Mouse (Mus musculus) thymus, postnatal 4 days (tissue): ENCODE data around the gene Clptm1.
"Not testable (repeated sequence)": the region's sequence is repeated elsewhere in the genome, so short reads cannot be mapped to it uniquely, and the experiment has no call there.

Source experiments
- DNase-seq: peaks from one replicate; pipeline ENCODE4 v3.0.0; 2021

The Clptm1 gene

DNA sequence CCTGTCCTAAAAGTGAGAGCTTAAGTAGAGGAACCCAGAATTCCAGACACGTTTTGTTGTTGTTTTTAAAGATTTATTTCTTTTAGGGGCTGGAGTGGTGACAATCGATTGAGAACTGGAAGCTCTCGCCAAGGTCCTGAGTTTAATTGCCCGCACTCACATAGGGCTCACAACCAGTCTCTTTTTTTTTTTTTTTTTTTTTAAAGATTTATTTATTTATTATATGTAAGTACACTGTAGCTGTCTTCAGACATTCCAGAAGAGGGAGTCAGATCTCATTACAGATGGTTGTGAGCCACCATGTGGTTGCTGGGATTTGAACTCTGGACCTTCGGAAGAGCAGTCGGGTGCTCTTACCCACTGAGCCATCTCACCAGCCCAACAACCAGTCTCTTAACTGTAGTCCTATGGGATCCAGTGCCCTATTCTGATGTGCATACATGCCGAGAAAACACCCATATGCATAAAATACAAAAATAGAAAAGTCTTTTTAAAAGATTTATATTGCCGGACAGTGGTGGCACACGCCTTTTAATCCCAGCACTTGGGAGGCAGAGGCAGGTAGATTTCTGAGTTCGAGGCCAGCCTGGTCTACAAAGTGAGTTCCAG, 60.1 kb downstream of the Clptm1 start:
- not testable (repeated sequence) for DNase-seq

DNA sequence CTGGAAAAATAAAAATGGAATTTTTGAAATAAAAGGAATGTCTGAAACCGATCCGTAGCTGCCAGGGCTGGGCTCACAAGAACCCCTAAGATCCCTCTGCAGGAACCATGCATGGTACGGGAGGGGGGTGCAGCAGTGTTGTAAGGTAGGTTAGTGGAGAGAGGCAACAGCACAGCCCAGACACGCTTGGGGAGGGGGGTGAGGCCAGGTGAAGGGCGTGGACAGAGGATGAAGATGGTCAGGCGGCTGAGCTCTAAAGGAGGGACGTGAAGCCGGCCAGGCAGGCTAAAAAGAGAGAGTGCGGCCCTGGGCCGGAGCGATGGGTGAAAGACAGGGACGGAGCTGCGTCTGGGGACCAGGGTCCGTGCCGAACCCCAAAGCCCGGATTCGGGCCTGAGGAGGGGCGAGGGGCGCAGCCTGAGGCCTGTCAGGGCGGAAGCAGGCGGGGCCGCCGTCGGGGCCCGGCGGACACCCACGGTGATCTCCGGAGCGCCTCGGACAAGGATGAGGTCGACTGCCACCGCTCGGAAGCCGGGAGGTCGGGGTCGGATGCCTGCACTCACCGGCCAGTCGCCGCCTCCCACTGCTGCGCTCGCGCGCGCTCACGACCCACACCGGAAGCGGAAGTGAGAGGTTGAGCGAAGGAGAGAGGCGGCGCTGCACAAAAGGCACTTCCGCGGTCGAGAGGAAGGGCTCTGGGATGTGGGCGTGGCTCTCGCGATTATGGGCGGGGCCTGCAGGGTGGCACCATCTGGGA, 60.8 kb downstream of the Clptm1 start, which contains the start of gene Clasrp:
TSS of gene Clasrp (minus strand) at position 638 of the 757 bp plus-strand sequence.
- DNase-seq: peak; percentile 99

DNA sequence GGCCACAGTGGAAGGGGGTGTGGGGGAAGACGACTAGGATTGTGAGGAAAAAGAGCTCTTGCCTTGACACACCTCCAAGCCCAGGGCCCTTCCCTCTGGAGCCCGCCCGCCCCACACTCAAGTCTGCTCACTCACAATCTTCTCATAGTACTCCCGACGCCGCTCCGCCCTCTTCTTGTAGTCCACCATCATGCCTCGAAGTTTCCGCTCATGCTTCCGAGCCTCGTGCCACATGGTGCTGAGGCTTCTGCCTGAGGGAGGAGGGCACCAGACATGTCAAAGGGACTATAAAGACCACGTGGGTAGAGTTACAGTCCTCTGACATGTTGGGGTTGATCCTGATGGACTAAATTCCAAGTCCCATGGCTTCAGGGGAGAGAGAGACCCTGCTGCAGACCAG, 61.8 kb downstream of the Clptm1 start:
- DNase-seq: no peak

DNA sequence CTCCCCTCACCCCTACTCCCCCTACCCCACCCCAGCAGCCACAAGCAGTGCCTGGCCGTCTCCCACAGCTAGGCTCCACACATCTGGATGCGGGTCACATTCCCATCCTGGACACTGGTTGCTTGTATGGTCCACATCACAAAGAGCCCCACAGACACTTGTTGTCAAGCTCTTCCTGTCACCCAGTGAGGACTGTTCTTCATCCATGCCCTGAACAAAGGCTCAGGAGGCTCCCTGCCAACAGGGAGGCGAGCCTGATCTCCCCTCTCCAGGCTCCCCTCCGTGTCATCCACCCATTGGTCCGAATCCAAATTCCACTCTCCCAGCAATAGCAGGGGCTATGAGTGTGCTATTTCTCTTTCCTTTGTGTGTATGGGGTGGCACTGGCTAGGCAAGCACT, 64.3 kb downstream of the Clptm1 start:
- no peak for DNase-seq

DNA sequence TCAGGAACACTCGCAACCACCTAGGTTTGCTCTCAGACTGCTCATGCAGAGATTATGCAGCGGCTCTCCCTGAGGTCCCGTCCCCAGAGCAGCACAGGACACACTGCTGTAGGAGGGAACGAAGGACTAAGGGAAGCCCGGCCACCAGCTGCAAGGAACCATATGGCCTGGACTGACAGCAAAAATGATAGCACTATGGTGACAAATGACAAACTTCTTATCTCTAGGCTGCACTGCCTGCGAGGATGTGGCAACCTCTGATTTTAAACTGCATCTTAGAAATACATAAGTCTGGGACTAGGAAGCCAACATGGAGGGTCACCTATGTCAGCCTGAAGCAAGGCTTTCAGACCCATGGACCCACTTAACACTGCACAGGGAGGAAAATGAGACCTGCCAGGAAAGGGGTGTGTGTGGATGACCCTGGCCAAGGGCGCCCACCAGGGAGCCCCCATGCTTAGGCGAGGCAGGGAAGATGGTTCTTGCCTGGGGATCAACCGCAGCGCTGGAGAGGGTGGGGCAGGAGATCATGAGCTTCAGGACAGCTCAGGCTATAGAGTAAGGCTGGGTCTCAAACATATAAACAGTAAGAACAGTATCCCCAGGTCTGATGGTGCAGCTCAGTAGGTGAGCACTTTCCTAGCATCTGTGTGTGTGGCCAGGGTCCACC, 71.6 kb downstream of the Clptm1 start:
- DNase-seq: no peak

DNA sequence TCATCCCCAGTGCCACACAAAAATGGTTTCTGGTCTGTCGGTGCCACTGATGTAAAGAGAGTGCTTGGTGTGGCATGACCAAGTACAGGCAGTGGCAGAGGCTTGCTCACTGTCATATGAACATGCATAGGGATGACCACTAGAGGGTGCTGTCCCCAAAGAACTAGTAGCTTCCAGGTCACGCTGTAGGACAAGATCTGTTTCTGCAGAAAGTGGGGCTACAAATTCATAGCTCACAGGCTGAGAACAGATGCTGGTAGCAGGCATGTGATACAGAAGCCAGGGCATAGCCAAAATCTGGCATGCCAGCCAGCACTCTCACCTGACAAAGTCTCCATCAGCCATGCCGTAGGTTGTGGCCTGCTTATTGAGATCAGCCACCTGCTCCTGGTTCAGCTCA, 74.9 kb downstream of the Clptm1 start:
- DNase-seq: peak; percentile 85

DNA sequence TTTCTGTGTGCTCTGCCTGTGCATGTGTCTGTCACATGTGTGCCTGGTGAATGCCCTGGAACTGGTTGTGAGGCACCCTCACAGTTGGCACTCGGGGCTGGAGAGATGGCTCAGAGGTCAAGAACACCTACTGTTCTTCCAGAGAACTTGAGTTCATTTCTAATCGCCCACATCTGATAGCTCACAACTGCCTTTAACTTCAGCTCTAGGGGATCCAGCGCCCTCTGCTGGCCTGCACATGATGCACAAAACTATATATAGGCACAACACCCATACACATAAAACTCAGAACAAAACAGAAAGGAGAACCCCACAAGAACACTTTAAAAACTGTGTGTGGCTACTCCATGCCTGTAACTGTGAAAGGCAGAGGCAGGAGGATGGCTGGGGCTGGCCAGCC, 75.6 kb downstream of the Clptm1 start:
- peak; percentile 82 for DNase-seq

DNA sequence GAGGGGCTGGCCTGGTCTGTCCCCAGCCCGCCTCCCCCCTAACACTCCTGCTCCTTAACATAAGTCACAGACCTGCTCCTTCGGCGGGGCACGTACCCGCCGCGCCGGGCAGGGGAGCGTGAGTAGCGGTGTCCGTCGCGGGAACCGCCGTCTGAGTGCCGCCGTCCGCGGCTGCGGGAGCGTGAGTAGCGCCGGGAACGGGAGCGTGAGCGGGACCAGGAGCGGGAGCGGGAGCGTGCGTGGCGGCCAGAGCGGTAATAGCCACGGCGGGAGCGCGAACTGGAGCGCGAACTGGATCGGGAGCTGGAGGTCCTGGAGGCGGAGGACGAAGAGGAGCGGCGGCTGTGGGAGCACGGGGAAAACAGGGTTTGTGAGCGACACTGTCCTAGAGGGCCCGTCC, 78.6 kb downstream of the Clptm1 start:
- DNase-seq: no peak
